In genomic region chr2:174659874-174660273, GRCm38 (mm10) we compare ENCODE assay signal across 26 mouse cellular contexts. TPM values are rescaled to one million over a fixed set of nuclear protein-coding genes. Genes with fewer than 3 reads are reported as not detected.
DNase-seq lines count a peak whose midpoint lies in the region; ATAC-seq lines count a peak whose summit lies in the region.
"Had no signal": no experiment of that assay in that cellular context is flagged by ENCODE, and none has a peak within 500 bp of the region (broad histone marks: within the 10 kb centered on the region; RNA-seq: fewer than 3 reads in every experiment).

No protein-coding gene starts in this region.

- no peaks in the 10 kb centered on the region for H3K9me3 ChIP-seq in forebrain, embryonic 11.5 days (ENCODE audit: control insufficient read depth, low read length)
- H3K9me3 ChIP-seq in forebrain, embryonic 16.5 days (ENCODE audit: control insufficient read depth, low read length) = no peaks in the 10 kb centered on the region
- H3K9me3 ChIP-seq in limb, embryonic 10.5 days (replicated peaks) = no peaks in the 10 kb centered on the region
- no peaks in the 10 kb centered on the region for H3K9me3 ChIP-seq in stomach, embryonic 16.5 days (replicated peaks; ENCODE audit: control insufficient read depth, low read length)
- H3K9me3 ChIP-seq: embryonic facial prominence, embryonic 12.5 days; embryonic facial prominence, embryonic 15.5 days; forebrain, embryonic 12.5 days; forebrain, embryonic 15.5 days; heart, embryonic 10.5 days; heart, embryonic 13.5 days; hindbrain, embryonic 15.5 days had no signal

- no peaks in the 10 kb centered on the region for H3K27me3 ChIP-seq in forebrain, embryonic 11.5 days (ENCODE audit: control insufficient read depth, insufficient read depth, low read length)
- H3K27me3 ChIP-seq in forebrain, embryonic 16.5 days (replicated peaks; ENCODE audit: control insufficient read depth, insufficient read depth, low read length) = no peaks in the 10 kb centered on the region
- no peaks in the 10 kb centered on the region for H3K27me3 ChIP-seq in limb, embryonic 10.5 days (ENCODE audit: low read depth, poor library complexity, severe bottlenecking)
- no peaks in the 10 kb centered on the region for H3K27me3 ChIP-seq in stomach, embryonic 16.5 days (ENCODE audit: control insufficient read depth, insufficient read depth, low read length)
- H3K27me3 ChIP-seq: embryonic facial prominence, embryonic 12.5 days; embryonic facial prominence, embryonic 15.5 days; forebrain, embryonic 12.5 days; forebrain, embryonic 15.5 days; heart, embryonic 13.5 days; hindbrain, embryonic 15.5 days had no signal

- H3K4me3 ChIP-seq in forebrain, embryonic 11.5 days (ENCODE audit: low read depth, low read length) = no peak overlapping the region
- no peak overlapping the region for H3K4me3 ChIP-seq in forebrain, embryonic 16.5 days (replicated peaks; ENCODE audit: low read length)
- H3K4me3 ChIP-seq in limb, embryonic 10.5 days = no peak overlapping the region
- H3K4me3 ChIP-seq in stomach, embryonic 16.5 days (replicated peaks; ENCODE audit: low read length) = no peak overlapping the region
- H3K4me3 ChIP-seq: embryonic facial prominence, embryonic 12.5 days; embryonic facial prominence, embryonic 15.5 days; forebrain, embryonic 12.5 days; forebrain, embryonic 15.5 days; heart, adult 2 months; heart, embryonic 10.5 days; heart, embryonic 13.5 days; hindbrain, embryonic 15.5 days had no signal

- no peak overlapping the region for H3K27ac ChIP-seq in forebrain, embryonic 11.5 days (ENCODE audit: low read depth, low read length)
- H3K27ac ChIP-seq in forebrain, embryonic 16.5 days (ENCODE audit: low read length) = no peak overlapping the region
- 0 out of 2 replicates have a peak overlapping the region, but pooled peaks have one; percentile 19 for H3K27ac ChIP-seq in limb, embryonic 10.5 days
- peak overlapping the region; percentile 14; the same call in 1 of the 2 replicates for H3K27ac ChIP-seq in stomach, embryonic 16.5 days (ENCODE audit: low read length)
- H3K27ac ChIP-seq: embryonic facial prominence, embryonic 12.5 days; embryonic facial prominence, embryonic 15.5 days; forebrain, embryonic 12.5 days; forebrain, embryonic 15.5 days; heart, adult 2 months; heart, embryonic 10.5 days; heart, embryonic 13.5 days; hindbrain, embryonic 15.5 days had no signal

- WGBS in forebrain, embryonic 11.5 days = 83% methylated on average over 4 of the region's 4 CpGs
- WGBS in forebrain, embryonic 16.5 days = 92% methylated on average over 4 of the region's 4 CpGs
- WGBS in limb, embryonic 10.5 days = 84% methylated on average over 4 of the region's 4 CpGs
- 73% methylated on average over 4 of the region's 4 CpGs for WGBS in stomach, embryonic 16.5 days

- H3K36me3 ChIP-seq in forebrain, embryonic 11.5 days (ENCODE audit: control insufficient read depth, insufficient read depth, low read length) = no peaks in the 10 kb centered on the region
- H3K36me3 ChIP-seq in forebrain, embryonic 16.5 days (ENCODE audit: control insufficient read depth, insufficient read depth) = no peaks in the 10 kb centered on the region
- H3K36me3 ChIP-seq in limb, embryonic 10.5 days = no peaks in the 10 kb centered on the region
- no peaks in the 10 kb centered on the region for H3K36me3 ChIP-seq in stomach, embryonic 16.5 days (ENCODE audit: control insufficient read depth, insufficient read depth, low read length)
- H3K36me3 ChIP-seq: embryonic facial prominence, embryonic 12.5 days; embryonic facial prominence, embryonic 15.5 days; forebrain, embryonic 12.5 days; forebrain, embryonic 15.5 days; heart, embryonic 10.5 days; heart, embryonic 13.5 days; hindbrain, embryonic 15.5 days had no signal

- no peak overlapping the region for H3K9ac ChIP-seq in forebrain, embryonic 11.5 days (ENCODE audit: low read length)
- no peak overlapping the region for H3K9ac ChIP-seq in forebrain, embryonic 16.5 days (replicated peaks; ENCODE audit: low read depth, low read length)
- no peak overlapping the region for H3K9ac ChIP-seq in stomach, embryonic 16.5 days (ENCODE audit: low read length)
- H3K9ac ChIP-seq: embryonic facial prominence, embryonic 12.5 days; embryonic facial prominence, embryonic 15.5 days; forebrain, embryonic 12.5 days; forebrain, embryonic 15.5 days; heart, embryonic 13.5 days; hindbrain, embryonic 15.5 days had no signal

- H3K4me1 ChIP-seq in forebrain, embryonic 11.5 days (replicated peaks; ENCODE audit: control insufficient read depth, insufficient read depth, low read length) = no peaks in the 10 kb centered on the region
- 0 out of 2 replicates have a peak, but pooled peaks cover 3% of the 10 kb centered on the region for H3K4me1 ChIP-seq in forebrain, embryonic 16.5 days (replicated peaks; ENCODE audit: control insufficient read depth, insufficient read depth, low read length)
- H3K4me1 ChIP-seq in limb, embryonic 10.5 days = peaks cover 26% of the 10 kb centered on the region
- H3K4me1 ChIP-seq in stomach, embryonic 16.5 days (ENCODE audit: control insufficient read depth, insufficient read depth, low read length) = 0 out of 2 replicates have a peak, but pooled peaks cover 3% of the 10 kb centered on the region
- H3K4me1 ChIP-seq: embryonic facial prominence, embryonic 15.5 days; forebrain, embryonic 12.5 days; heart, embryonic 13.5 days; hindbrain, embryonic 15.5 days had no signal

- ATAC-seq in forebrain, embryonic 11.5 days (replicated peaks; ENCODE audit: low FRiP score) = no peak
- ATAC-seq in forebrain, embryonic 16.5 days = no peak
- ATAC-seq in stomach, embryonic 16.5 days (ENCODE audit: insufficient read depth, low FRiP score) = no peak; the same call in 1 of the 2 replicates
- ATAC-seq: activated CD4-positive, CD25-positive, alpha-beta regulatory T cell, adult 4 months; forebrain, embryonic 15.5 days had no signal

- DNase-seq in forebrain, embryonic 11.5 days (ENCODE audit: low spot score) = peak; percentile 15
- DNase-seq in limb, embryonic 10.5 days (ENCODE audit: low spot score) = no peak
- DNase-seq in embryo, embryonic 10.5 days (ENCODE audit: low spot score) = no peak
- DNase-seq in urinary bladder, postnatal 10 days (ENCODE audit: low spot score) = no peak
- DNase-seq in cerebellum, adult 9-10 months = no peak
- DNase-seq: adrenal gland, adult 8-10 months; adrenal gland, postnatal 25 days; cerebellum, adult 11-12 months; cerebellum, adult 8-10 months; cerebellum, postnatal 14 days; gastrocnemius, postnatal 10 days; gastrocnemius, postnatal 36 days; heart, adult 2 months; heart, postnatal 14 days; heart, postnatal 4 days had no signal

- no peak overlapping the region for H3K4me2 ChIP-seq in forebrain, embryonic 11.5 days (ENCODE audit: low read depth, low read length, severe bottlenecking)
- H3K4me2 ChIP-seq in forebrain, embryonic 16.5 days (ENCODE audit: low read length) = no peak overlapping the region
- H3K4me2 ChIP-seq in stomach, embryonic 16.5 days (ENCODE audit: low read depth, low read length) = no peak overlapping the region
- H3K4me2 ChIP-seq: embryonic facial prominence, embryonic 12.5 days; embryonic facial prominence, embryonic 15.5 days; forebrain, embryonic 12.5 days; forebrain, embryonic 15.5 days; heart, embryonic 13.5 days; hindbrain, embryonic 15.5 days had no signal

RNA-seq across cellular contexts. Expression of gene Zfp831, which starts 16.5 kb away (rescaled TPM):
- polyA plus RNA-seq in forebrain, embryonic 11.5 days (2014; fragmentation: Nextera tagmentation; extraction: Ambion mirVana) = not detected in 2 replicates
- polyA plus RNA-seq in forebrain, embryonic 16.5 days (2015; fragmentation: Nextera tagmentation; extraction: Ambion mirVana) = not detected in 2 replicates
- not detected in 2 replicates for polyA plus RNA-seq in limb, embryonic 10.5 days (2016; fragmentation: Nextera tagmentation; extraction: Ambion mirVana)
- 0.06 TPM in 1 of 2 replicates, not detected in the other for polyA plus RNA-seq in stomach, embryonic 16.5 days (2015; fragmentation: Nextera tagmentation; extraction: Ambion mirVana)
- polyA plus RNA-seq: embryonic facial prominence, embryonic 12.5 days; forebrain, embryonic 12.5 days; forebrain, embryonic 15.5 days; heart, embryonic 10.5 days; hindbrain, embryonic 11.5 days had no signal

Comparison
In these comparisons a context has a peak if more than half of its experiments do, and no peak if none do; other contexts are left out.
1. H3K27ac ChIP-seq: peak in limb, embryonic 10.5 days (single experiment) and stomach, embryonic 16.5 days (single experiment); none in forebrain, embryonic 11.5 days (single experiment) and forebrain, embryonic 16.5 days (single experiment).